Mouse (Mus musculus): ENCODE measurements around the gene Gtse1. TPM values are rescaled to one million over a fixed set of nuclear protein-coding genes. Genes with fewer than 3 reads are reported as not detected.

Gene Gtse1
- polyA plus RNA-seq, 1 experiment from 2014 or later = 27.4 TPM

GRCm38 (mm10) chr15:85902505-85902904, 43.0 kb downstream of the Gtse1 start:
- Histone ChIP-seq H3K36me3 (ENCODE audit: control insufficient read depth, insufficient read depth, low read length) (peaks cover 17% of the 10 kb centered on the region), H3K9ac (ENCODE audit: low read length) (no peak overlapping the region), H3K27me3 (replicated peaks; ENCODE audit: control insufficient read depth, insufficient read depth, low read length) (no peaks in the 10 kb centered on the region), H3K9me3 (ENCODE audit: control insufficient read depth, low read length) (no peaks in the 10 kb centered on the region), H3K27ac (ENCODE audit: low read depth) (no peak overlapping the region), H3K4me1 (replicated peaks; ENCODE audit: control insufficient read depth, insufficient read depth, low read length) (no peaks in the 10 kb centered on the region; the same call in 1 of the 2 replicates), H3K4me3 (ENCODE audit: low read depth, low read length) (no peak overlapping the region), H3K4me2 (ENCODE audit: low read length) (no peak overlapping the region)
- 81% methylated on average over 10 of the region's 10 CpGs for WGBS
- no peak for ATAC-seq (replicated peaks; ENCODE audit: low FRiP score, low TSS enrichment, low read depth)
- DNase-seq (ENCODE audit: low spot score) = no peak

- Histone ChIP-seq H3K27me3 (replicated peaks; ENCODE audit: control insufficient read depth, insufficient read depth, low read length) (no peaks in the 10 kb centered on the region), H3K27ac (ENCODE audit: low read depth) (no peak overlapping the region), H3K4me3 (ENCODE audit: low read depth, low read length) (no peak overlapping the region), H3K9me3 (ENCODE audit: control insufficient read depth, low read length) (no peaks in the 10 kb centered on the region), H3K36me3 (ENCODE audit: control insufficient read depth, insufficient read depth, low read length) (peaks cover 4% of the 10 kb centered on the region; the same call in 1 of the 2 replicates), H3K4me2 (ENCODE audit: low read length) (no peak overlapping the region), H3K4me1 (replicated peaks; ENCODE audit: control insufficient read depth, insufficient read depth, low read length) (no peaks in the 10 kb centered on the region; the same call in 1 of the 2 replicates), H3K9ac (ENCODE audit: low read length) (no peak overlapping the region)
- 55% methylated on average over 8 of the region's 8 CpGs for WGBS
- no peak for DNase-seq (ENCODE audit: low spot score)
- no peak for ATAC-seq (replicated peaks; ENCODE audit: low FRiP score, low TSS enrichment, low read depth)
Measured at GRCm38 (mm10) chr15:85903826-85904225, 44.3 kb downstream of the Gtse1 start.

DNA sequence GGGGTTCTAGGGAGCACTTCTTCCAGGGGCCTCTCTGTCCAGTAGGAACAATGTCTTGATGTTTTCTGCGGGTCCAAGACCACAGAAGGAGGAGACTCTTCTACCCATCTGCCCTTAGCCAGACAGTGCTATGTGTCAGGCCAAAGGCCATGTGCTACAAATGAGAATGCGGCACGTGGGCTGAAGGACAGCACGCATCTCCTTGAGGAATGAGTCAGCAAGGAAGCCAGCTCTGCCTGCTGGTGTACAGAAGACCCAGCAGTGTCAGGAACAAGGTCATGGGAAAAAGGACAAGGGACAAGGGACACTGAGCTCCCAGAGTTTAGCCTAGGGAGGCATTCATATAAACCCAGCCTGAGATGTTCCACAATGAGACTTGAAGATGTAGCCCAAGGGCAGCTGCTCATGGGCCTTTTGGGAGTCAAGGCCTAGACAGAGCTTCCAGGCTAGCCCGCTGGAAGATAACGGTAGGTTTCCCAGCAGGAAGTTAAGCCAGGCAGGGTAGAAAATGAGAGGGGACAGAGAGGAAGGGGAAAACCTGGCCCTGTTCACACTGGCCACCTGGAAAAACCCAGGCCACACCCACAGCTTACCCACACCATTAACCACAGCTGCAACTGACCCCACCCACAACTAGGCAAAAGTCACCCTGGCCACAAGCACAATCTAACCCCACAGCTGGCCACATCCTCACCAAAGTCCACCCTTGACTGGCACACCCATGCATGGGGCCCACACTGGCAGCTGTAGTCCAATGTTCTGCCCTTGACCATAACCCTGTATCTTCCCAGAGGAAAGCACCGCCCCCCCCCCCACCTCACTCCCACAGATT, 49.3 kb downstream of the Gtse1 start:
- Histone ChIP-seq H3K4me1 (replicated peaks; ENCODE audit: control insufficient read depth, insufficient read depth, low read length) (peaks cover 5% of the 10 kb centered on the region; the same call in 1 of the 2 replicates), H3K27me3 (replicated peaks; ENCODE audit: control insufficient read depth, insufficient read depth, low read length) (no peaks in the 10 kb centered on the region), H3K4me2 (ENCODE audit: low read length) (no peak overlapping the region), H3K36me3 (ENCODE audit: control insufficient read depth, insufficient read depth, low read length) (no peaks in the 10 kb centered on the region), H3K27ac (ENCODE audit: low read depth) (no peak overlapping the region), H3K9ac (ENCODE audit: low read length) (no peak overlapping the region), H3K9me3 (ENCODE audit: control insufficient read depth, low read length) (no peaks in the 10 kb centered on the region), H3K4me3 (ENCODE audit: low read depth, low read length) (no peak overlapping the region)
- 81% methylated on average over 7 of the region's 7 CpGs for WGBS
- ATAC-seq (replicated peaks; ENCODE audit: low FRiP score, low TSS enrichment, low read depth) (no peak), DNase-seq (ENCODE audit: low spot score) (no peak)

GRCm38 (mm10) chr15:85909492-85909829, 49.9 kb downstream of the Gtse1 start:
- WGBS = 67% methylated on average over 3 of the region's 3 CpGs
- Histone ChIP-seq H3K36me3 (ENCODE audit: control insufficient read depth, insufficient read depth, low read length) (no peaks in the 10 kb centered on the region), H3K4me3 (ENCODE audit: low read depth, low read length) (no peak overlapping the region), H3K4me2 (ENCODE audit: low read length) (no peak overlapping the region), H3K4me1 (replicated peaks; ENCODE audit: control insufficient read depth, insufficient read depth, low read length) (peaks cover 5% of the 10 kb centered on the region; the same call in 1 of the 2 replicates), H3K27ac (ENCODE audit: low read depth) (no peak overlapping the region), H3K9ac (ENCODE audit: low read length) (no peak overlapping the region), H3K9me3 (ENCODE audit: control insufficient read depth, low read length) (no peaks in the 10 kb centered on the region), H3K27me3 (replicated peaks; ENCODE audit: control insufficient read depth, insufficient read depth, low read length) (no peaks in the 10 kb centered on the region)
- DNase-seq (ENCODE audit: low spot score) (no peak), ATAC-seq (replicated peaks; ENCODE audit: low FRiP score, low TSS enrichment, low read depth) (no peak)

DNA sequence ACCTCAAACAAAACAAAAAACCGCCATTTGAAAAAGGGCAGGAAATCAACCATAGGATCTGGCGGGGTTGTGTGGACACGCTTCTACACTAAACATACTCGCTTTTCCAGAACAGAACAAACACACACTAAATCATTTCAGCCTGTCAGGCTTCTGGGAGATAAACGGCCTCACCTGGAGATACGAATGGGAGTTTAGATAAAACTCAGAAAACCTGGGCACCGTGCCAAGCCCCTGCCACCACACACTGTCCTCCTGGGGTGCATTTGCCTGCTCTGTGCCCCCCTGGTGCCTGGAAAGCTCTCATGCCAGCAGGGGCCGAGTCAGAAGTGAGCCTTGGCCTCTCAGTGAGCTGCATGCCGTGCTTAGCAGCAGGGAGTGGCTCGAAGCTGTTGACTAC, 50.4 kb downstream of the Gtse1 start:
- Histone ChIP-seq H3K9ac (ENCODE audit: low read length) (no peak overlapping the region), H3K9me3 (ENCODE audit: control insufficient read depth, low read length) (no peaks in the 10 kb centered on the region), H3K4me2 (ENCODE audit: low read length) (no peak overlapping the region), H3K36me3 (ENCODE audit: control insufficient read depth, insufficient read depth, low read length) (no peaks in the 10 kb centered on the region), H3K27ac (ENCODE audit: low read depth) (no peak overlapping the region), H3K4me1 (replicated peaks; ENCODE audit: control insufficient read depth, insufficient read depth, low read length) (peaks cover 5% of the 10 kb centered on the region; the same call in 1 of the 2 replicates), H3K4me3 (ENCODE audit: low read depth, low read length) (no peak overlapping the region), H3K27me3 (replicated peaks; ENCODE audit: control insufficient read depth, insufficient read depth, low read length) (no peaks in the 10 kb centered on the region)
- DNase-seq (ENCODE audit: low spot score) (peak; percentile 63), ATAC-seq (replicated peaks; ENCODE audit: low FRiP score, low TSS enrichment, low read depth) (peak; percentile 56; the same call in 1 of the 2 replicates)
- WGBS = 19% methylated on average over 10 of the region's 10 CpGs

DNA sequence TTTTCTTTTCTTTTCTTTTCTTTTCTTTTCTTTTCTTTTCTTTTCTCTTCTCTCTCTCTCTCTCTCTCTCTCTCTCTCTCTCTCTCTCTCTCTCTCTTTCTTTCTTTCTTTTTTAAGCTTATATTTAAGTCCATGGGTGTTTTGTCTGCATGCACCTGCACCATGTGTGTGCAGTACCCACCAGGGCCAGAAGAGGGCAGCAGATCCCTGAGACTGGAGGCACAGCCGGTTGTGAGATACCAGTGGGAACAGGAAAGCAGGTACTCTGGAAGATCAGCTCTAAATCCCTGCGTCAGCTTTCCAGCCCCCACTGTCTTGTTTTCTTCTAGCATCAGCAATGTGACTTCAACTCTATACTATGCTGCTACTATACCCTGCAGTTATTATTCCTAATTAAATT, 54.1 kb downstream of the Gtse1 start:
- H3K27ac ChIP-seq (ENCODE audit: low read depth) = no peak overlapping the region
- WGBS = 35% methylated on average over 2 of the region's 2 CpGs
- DNase-seq (ENCODE audit: low spot score) (peak; percentile 94), ATAC-seq (replicated peaks; ENCODE audit: low FRiP score, low TSS enrichment, low read depth) (no peak)
- H3K4me3 ChIP-seq (ENCODE audit: low read depth, low read length) = no peak overlapping the region
- peaks cover 5% of the 10 kb centered on the region; the same call in 1 of the 2 replicates for H3K4me1 ChIP-seq (replicated peaks; ENCODE audit: control insufficient read depth, insufficient read depth, low read length)
- no peaks in the 10 kb centered on the region for H3K9me3 ChIP-seq (ENCODE audit: control insufficient read depth, low read length)
- no peak overlapping the region for H3K9ac ChIP-seq (ENCODE audit: low read length)
- no peak overlapping the region for H3K4me2 ChIP-seq (ENCODE audit: low read length)
- no peaks in the 10 kb centered on the region for H3K27me3 ChIP-seq (replicated peaks; ENCODE audit: control insufficient read depth, insufficient read depth, low read length)
- no peaks in the 10 kb centered on the region for H3K36me3 ChIP-seq (ENCODE audit: control insufficient read depth, insufficient read depth, low read length)

- Histone ChIP-seq H3K4me1 (replicated peaks; ENCODE audit: control insufficient read depth, insufficient read depth, low read length) (no peaks in the 10 kb centered on the region), H3K27me3 (replicated peaks; ENCODE audit: control insufficient read depth, insufficient read depth, low read length) (no peaks in the 10 kb centered on the region), H3K36me3 (ENCODE audit: control insufficient read depth, insufficient read depth, low read length) (no peaks in the 10 kb centered on the region), H3K27ac (ENCODE audit: low read depth) (no peak overlapping the region), H3K4me2 (ENCODE audit: low read length) (no peak overlapping the region), H3K9me3 (ENCODE audit: control insufficient read depth, low read length) (no peaks in the 10 kb centered on the region), H3K4me3 (ENCODE audit: low read depth, low read length) (no peak overlapping the region), H3K9ac (ENCODE audit: low read length) (no peak overlapping the region)
- WGBS = 66% methylated on average over 8 of the region's 8 CpGs
- DNase-seq (ENCODE audit: low spot score) (no peak), ATAC-seq (replicated peaks; ENCODE audit: low FRiP score, low TSS enrichment, low read depth) (no peak)
Measured at GRCm38 (mm10) chr15:85919191-85919891, 59.8 kb downstream of the Gtse1 start.

- Histone ChIP-seq H3K9ac (ENCODE audit: low read length) (no peak overlapping the region), H3K36me3 (ENCODE audit: control insufficient read depth, insufficient read depth, low read length) (no peaks in the 10 kb centered on the region)
- 72% methylated on average over 8 of the region's 8 CpGs for WGBS
Measured at GRCm38 (mm10) chr15:85919892-85920248, 60.3 kb downstream of the Gtse1 start.

More at GRCm38 (mm10) chr15:85919892-85920248, 60.3 kb downstream of the Gtse1 start:
- no peak for DNase-seq (ENCODE audit: low spot score)
- no peak for ATAC-seq (replicated peaks; ENCODE audit: low FRiP score, low TSS enrichment, low read depth)
- H3K4me3 ChIP-seq (ENCODE audit: low read depth, low read length) = no peak overlapping the region
- no peaks in the 10 kb centered on the region for H3K4me1 ChIP-seq (replicated peaks; ENCODE audit: control insufficient read depth, insufficient read depth, low read length)
- no peak overlapping the region for H3K27ac ChIP-seq (ENCODE audit: low read depth)
- H3K4me2 ChIP-seq (ENCODE audit: low read length) = no peak overlapping the region
- no peaks in the 10 kb centered on the region for H3K27me3 ChIP-seq (replicated peaks; ENCODE audit: control insufficient read depth, insufficient read depth, low read length)
- no peaks in the 10 kb centered on the region for H3K9me3 ChIP-seq (ENCODE audit: control insufficient read depth, low read length)
